Mouse (Mus musculus): Measurements from ENCODE around the gene Rlbp1.

GRCm38 (mm10) chr7:79428243-79428642, 41.4 kb upstream of the Rlbp1 start:
- TF ChIP-seq CTCF (conservative IDR thresholded peaks at IDR 0.05; ENCODE audit: low read length) (0 out of 2 replicates have a peak, but pooled peaks have one; percentile 5), NANOG (IDR thresholded peaks at IDR 0.05; ENCODE audit: borderline replicate concordance, low read length) (peak; percentile 44; the same call in 1 of the 2 replicates), POU5F1 (IDR thresholded peaks at IDR 0.05; ENCODE audit: borderline replicate concordance, low read length) (no peak)
